Mouse (Mus musculus) heart, embryonic 13.5 days (tissue): ENCODE measurements at regions not wholly inside any gene's neighbourhood (a gene's known extent, or its start where the extent isn't known, plus 50 kb on each side); places are given as distances from the start of the nearest gene placed in this dataset.

ENCODE experiments used
- ATAC-seq: fragments of 200-750 bp; cut with Nextera tagmentation; 2 replicates; pipeline ENCODE4 v1.8.0; 2017; ENCODE audit warnings: moderate TSS enrichment; ENCODE audit not compliant: insufficient number of reproducible peaks, low FRiP score, low TSS enrichment; ENCODE audit errors: extremely low read depth
- H3K27ac ChIP-seq: fragments of 300-500 bp; sonication (generic); replicated peaks from 2 replicates; pipeline ENCODE4 v1.5.1; 2015; ENCODE audit warnings: moderate library complexity, mild to moderate bottlenecking, inconsistent platforms
- H3K27me3 ChIP-seq: fragments of 300-500 bp; sonication (generic); replicated peaks from 2 replicates; pipeline ENCODE4 v1.6.1; 2015; ENCODE audit warnings: mild to moderate bottlenecking, inconsistent platforms
- H3K36me3 ChIP-seq: fragments of 300-500 bp; sonication (generic); 2 replicates; pipeline ENCODE4 v1.6.1; 2015; ENCODE audit warnings: mild to moderate bottlenecking, inconsistent platforms
- H3K4me1 ChIP-seq: fragments of 300-500 bp; sonication (generic); 2 replicates; pipeline ENCODE4 v1.6.1; 2015; ENCODE audit warnings: inconsistent platforms
- H3K4me2 ChIP-seq: fragments of 300-500 bp; sonication (generic); 2 replicates; pipeline ENCODE4 v1.6.1; 2015; ENCODE audit warnings: inconsistent platforms, mild to moderate bottlenecking, moderate library complexity
- H3K4me3 ChIP-seq: fragments of 300-500 bp; sonication (generic); 2 replicates; pipeline ENCODE4 v1.5.1; 2015; ENCODE audit warnings: moderate library complexity, mild to moderate bottlenecking, inconsistent platforms
- H3K9ac ChIP-seq: fragments of 300-500 bp; sonication (generic); 2 replicates; pipeline ENCODE4 v1.6.1; 2015; ENCODE audit warnings: inconsistent platforms, mild to moderate bottlenecking, moderate library complexity
- H3K9me3 ChIP-seq: fragments of 300-500 bp; sonication (generic); 2 replicates; pipeline ENCODE4 v1.6.1; 2016; ENCODE audit warnings: inconsistent platforms
- WGBS: fragments of 180-500 bp; shearing (Covaris S2); methylation state at CpG from one replicate; pipeline ENCODE4 v1.1.7; 2015; ENCODE audit warnings: mixed read lengths; 5-methylcytosine and 5-hydroxymethylcytosine counted together

DNA sequence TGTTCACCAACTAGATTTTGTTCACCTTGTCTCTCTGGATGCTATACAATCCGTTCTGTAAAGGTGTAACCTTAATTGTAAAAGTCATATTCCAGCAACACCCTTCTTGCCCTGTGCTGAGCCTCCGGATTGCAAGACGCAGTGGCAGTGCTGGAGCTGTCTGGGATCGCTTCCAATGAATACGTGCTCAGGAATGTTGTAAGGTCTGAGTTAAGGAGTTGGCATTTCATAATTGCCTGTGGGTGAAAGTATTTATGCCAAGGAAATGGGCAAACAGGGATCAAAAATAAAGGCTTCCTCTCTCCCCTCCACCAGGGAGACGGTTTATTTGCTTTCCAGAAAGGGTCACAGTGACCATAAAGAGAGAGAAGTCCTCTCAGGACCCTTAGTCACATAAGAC, 93.3 kb downstream of the Apob start:
- Histone ChIP-seq H3K4me2 (no peak overlapping the region), H3K9ac (no peak overlapping the region), H3K9me3 (peaks cover 3% of the 10 kb centered on the region; the same call in 1 of the 2 replicates), H3K4me1 (no peaks in the 10 kb centered on the region), H3K36me3 (no peaks in the 10 kb centered on the region), H3K27ac (no peak overlapping the region), H3K4me3 (no peak overlapping the region), H3K27me3 (no peaks in the 10 kb centered on the region)
- no peak for ATAC-seq
- 59% methylated on average over 6 of the region's 6 CpGs for WGBS

DNA sequence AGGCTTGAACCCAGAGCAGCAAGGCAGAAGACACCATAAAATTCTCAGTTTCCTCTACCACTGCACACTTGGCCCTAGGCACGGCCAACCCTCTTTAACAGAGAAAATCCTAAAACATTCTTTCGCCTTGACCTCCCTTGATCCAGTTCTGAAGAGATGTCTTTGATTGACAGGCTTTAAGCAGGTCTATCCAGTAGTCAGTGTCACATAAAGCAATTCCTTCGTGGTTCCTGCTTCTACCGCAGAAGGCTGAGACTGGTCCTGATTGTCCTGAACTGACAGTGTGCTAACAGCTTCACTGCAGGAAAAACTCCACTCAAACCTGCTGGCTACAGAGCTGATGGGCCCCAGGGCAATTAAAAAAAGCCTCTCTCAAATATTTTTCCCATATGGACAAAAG, 93.8 kb downstream of the Apob start:
- Histone ChIP-seq H3K27ac (no peak overlapping the region), H3K9me3 (no peaks in the 10 kb centered on the region; the same call in 1 of the 2 replicates), H3K27me3 (no peaks in the 10 kb centered on the region), H3K36me3 (no peaks in the 10 kb centered on the region), H3K4me1 (no peaks in the 10 kb centered on the region), H3K4me2 (no peak overlapping the region), H3K4me3 (no peak overlapping the region), H3K9ac (no peak overlapping the region)
- no peak for ATAC-seq
- WGBS, result 71% methylated on average over 4 of the region's 4 CpGs

DNA sequence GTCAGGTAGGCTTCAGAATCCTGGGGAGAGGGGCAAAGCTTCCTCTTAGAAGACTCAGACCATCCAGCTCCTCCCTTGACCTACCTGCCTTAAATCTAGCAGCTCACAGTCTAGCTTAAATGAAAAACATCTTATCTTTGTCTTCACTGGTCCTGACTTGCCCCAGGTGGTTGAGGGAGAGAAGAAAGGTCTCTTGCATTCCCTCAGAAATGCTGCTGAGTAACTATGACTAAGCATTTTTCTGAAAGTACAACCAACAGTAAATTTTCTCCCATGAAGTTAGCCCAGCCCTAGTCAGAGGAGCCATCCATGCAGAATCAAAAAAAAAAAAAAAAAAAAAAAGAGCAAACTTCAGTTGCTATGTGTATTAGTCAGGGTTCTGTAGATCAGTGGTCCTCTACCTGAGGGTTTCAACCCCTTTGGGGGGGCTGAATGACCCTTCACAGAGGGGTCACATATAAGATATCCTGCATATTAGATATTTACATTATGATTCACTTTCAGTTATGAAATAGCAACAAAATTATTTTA, 98.6 kb downstream of the Apob start:
- Histone ChIP-seq H3K27me3 (0 out of 2 replicates have a peak, but pooled peaks cover 2% of the 10 kb centered on the region), H3K4me2 (no peak overlapping the region), H3K36me3 (no peaks in the 10 kb centered on the region), H3K9ac (no peak overlapping the region), H3K9me3 (no peaks in the 10 kb centered on the region), H3K4me1 (peaks cover 5% of the 10 kb centered on the region), H3K27ac (no peak overlapping the region), H3K4me3 (no peak overlapping the region)
- ATAC-seq, result no peak

DNA sequence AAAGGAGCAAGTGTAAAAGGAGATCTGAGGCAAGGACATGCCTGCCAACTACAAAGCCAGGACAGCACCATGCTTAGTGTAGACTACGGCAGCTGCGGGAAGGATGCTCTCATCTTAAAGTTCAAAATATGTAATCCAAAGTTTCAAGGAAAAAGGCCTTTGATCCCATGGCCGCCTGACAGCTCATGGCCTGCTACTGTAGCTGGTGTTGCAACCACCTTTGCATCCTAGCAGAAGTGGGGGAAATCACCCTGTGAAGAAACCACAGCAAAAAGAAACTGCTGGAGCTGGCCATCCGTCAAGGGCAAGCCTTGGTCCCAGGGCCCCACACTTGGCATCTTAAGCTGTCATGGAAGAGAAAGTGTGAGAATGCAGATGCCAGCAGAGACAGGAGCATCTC, 99.9 kb downstream of the Apob start:
- H3K27ac ChIP-seq, result no peak overlapping the region
- H3K4me2 ChIP-seq, result no peak overlapping the region
- H3K27me3 ChIP-seq, result 0 out of 2 replicates have a peak, but pooled peaks cover 2% of the 10 kb centered on the region
- WGBS, result 73% methylated on average over 4 of the region's 4 CpGs
- no peak overlapping the region for H3K9ac ChIP-seq
- H3K36me3 ChIP-seq, result no peaks in the 10 kb centered on the region
- H3K4me1 ChIP-seq, result peaks cover 5% of the 10 kb centered on the region
- no peak for ATAC-seq
- no peaks in the 10 kb centered on the region for H3K9me3 ChIP-seq
- H3K4me3 ChIP-seq, result no peak overlapping the region

DNA sequence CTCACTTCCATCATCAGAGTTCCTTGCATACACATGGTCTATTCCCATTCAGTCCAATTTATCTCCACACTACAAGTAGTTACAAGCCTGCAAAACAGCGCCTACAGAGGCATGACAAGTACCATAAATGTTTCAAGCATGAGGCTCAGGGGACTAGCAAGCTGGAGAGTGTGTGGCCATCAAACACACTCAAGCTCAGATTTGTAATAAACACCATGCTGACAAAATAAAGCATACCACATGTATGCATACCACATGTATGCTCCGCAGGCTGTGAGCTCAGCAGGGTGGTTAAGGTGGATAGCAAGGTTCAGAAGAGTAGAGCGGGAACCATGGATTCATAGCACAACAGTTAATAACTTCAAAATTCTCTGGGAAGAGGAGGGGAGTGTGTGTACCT, 100.6 kb downstream of the Apob start:
- Histone ChIP-seq H3K4me3 (no peak overlapping the region), H3K9ac (no peak overlapping the region), H3K4me2 (no peak overlapping the region), H3K9me3 (no peaks in the 10 kb centered on the region), H3K4me1 (peaks cover 5% of the 10 kb centered on the region), H3K27ac (no peak overlapping the region), H3K27me3 (0 out of 2 replicates have a peak, but pooled peaks cover 2% of the 10 kb centered on the region), H3K36me3 (no peaks in the 10 kb centered on the region)
- WGBS, result 79% methylated on average over 3 of the region's 3 CpGs
- no peak for ATAC-seq

DNA sequence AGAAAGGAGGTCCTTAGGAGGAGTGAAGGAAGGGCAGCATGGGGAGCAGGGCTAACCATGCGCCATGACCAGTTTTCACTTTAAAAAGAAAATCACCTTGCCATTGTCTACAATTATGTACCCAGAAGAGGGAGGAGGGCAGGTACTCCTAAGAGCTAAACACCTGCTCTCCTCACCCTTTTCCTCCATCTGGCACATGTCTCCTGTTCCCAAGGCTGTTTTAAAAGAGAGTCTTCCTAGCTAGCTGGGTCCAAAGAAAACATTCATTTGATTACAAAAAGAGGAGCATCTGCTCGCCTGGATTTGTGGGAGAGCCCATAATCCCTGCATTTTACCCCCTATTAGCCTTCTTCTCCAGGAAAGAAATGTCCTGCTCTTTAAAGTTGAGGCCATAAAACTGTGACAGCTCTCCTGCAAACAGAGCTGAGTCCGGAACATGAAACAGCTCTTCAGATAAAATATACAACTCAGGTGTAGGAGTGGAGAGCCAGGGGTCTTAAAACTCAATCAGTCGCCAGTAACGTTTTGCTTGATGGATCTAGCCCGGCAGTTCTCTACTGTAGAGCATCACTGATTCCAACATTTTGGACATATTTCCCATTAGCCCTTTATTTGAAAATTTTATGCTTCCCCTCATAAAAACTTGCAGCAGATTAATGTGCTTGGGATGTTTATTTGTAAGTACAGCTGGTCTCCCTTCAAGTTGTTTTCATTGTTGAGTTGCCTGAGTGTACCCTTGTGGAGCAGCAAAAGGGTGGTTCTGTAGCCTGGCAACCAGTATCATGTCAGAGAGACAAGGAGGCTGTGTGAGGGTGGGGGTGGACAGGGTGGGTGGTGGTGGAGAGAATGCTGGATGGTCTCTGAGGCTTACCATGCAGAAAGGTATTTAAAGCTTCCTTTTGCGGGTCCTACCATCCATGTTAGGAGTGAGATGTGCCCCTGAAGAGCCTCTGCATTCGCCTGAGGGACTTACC, 105.5 kb downstream of the Apob start:
- no peak for ATAC-seq
- 0 out of 2 replicates have a peak, but pooled peaks cover 2% of the 10 kb centered on the region for H3K27me3 ChIP-seq
- no peak overlapping the region for H3K4me2 ChIP-seq
- no peaks in the 10 kb centered on the region for H3K36me3 ChIP-seq
- no peaks in the 10 kb centered on the region for H3K4me1 ChIP-seq
- no peaks in the 10 kb centered on the region for H3K9me3 ChIP-seq
- no peak overlapping the region for H3K4me3 ChIP-seq
- H3K27ac ChIP-seq, result no peak overlapping the region
- WGBS, result 66% methylated on average over 8 of the region's 8 CpGs
- H3K9ac ChIP-seq, result no peak overlapping the region

DNA sequence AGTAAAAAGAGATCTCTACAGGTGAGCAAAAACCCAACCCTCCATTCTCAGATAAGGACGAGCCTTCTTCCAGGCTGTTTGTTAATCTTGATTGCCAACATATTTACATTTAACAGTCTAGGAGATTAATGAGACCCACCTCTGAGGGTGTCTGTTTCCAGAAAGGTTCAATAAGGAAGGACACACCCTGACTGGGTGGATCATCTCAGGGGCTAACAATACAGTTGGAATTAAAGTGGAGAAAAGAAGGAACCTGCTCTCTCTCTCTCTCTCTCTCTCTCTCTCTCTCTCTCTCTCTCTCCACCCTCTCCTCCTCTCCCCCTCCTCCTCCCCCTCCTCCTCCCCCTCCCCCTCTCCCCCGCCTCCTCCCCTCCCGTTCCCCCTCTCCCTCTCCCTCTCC, 110.5 kb downstream of the Apob start:
- no peaks in the 10 kb centered on the region for H3K27me3 ChIP-seq
- no peaks in the 10 kb centered on the region for H3K9me3 ChIP-seq
- no peak overlapping the region for H3K27ac ChIP-seq
- no peaks in the 10 kb centered on the region for H3K36me3 ChIP-seq
- H3K4me1 ChIP-seq, result peaks cover 4% of the 10 kb centered on the region; the same call in 1 of the 2 replicates
- H3K4me2 ChIP-seq, result no peak overlapping the region
- no peak overlapping the region for H3K4me3 ChIP-seq
- no peak overlapping the region for H3K9ac ChIP-seq
- no peak for ATAC-seq
- whole genome bisulfite sequencing, result 33% methylated on average over 1 of the region's 3 CpGs

DNA sequence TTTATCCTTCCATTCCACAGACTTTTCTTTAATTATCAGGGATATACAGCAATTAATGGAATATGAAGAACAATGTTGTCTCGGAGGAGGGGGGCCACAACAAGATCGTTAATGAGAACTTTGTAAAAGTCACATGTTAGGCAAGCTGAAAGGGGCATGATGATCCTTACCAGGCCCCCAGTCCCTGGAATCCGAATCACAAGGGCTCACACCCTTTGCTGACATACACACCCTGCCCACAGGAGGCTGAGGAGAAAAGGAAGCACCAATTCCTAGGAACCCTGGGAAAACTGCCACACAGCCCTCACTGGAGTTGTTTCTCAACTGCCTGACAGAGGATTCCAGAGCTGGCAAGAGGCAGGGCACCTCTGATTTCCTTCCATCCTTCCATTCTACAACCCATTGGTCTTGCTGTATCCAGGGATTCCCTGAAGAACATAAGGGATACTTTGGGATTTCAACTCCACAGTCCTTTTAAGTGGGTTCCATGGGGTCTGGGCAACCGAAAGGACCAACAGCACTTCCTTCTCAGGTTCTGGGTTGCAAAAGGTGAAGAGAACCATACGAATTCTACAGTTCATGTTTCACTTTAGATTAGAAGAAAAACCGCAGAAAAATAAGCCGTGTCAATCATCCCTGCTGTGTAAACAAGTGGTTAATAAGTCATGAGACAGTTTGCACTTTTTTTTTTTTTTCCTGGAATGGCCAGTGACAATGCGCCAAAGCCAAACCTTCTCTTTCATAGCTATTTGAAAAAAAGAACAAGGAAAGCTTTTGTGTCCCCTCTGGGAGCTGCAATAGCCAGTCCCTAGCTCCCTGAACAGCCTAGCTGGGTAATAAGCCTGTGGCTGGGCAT, 112.2 kb downstream of the Apob start:
- H3K4me1 ChIP-seq, result peaks cover 4% of the 10 kb centered on the region; the same call in 1 of the 2 replicates
- no peak overlapping the region for H3K27ac ChIP-seq
- no peaks in the 10 kb centered on the region for H3K9me3 ChIP-seq
- no peak for ATAC-seq
- no peak overlapping the region for H3K4me2 ChIP-seq
- no peak overlapping the region for H3K4me3 ChIP-seq
- no peaks in the 10 kb centered on the region for H3K27me3 ChIP-seq
- no peak overlapping the region for H3K9ac ChIP-seq
- no peaks in the 10 kb centered on the region for H3K36me3 ChIP-seq
- WGBS, result 66% methylated on average over 8 of the region's 8 CpGs

DNA sequence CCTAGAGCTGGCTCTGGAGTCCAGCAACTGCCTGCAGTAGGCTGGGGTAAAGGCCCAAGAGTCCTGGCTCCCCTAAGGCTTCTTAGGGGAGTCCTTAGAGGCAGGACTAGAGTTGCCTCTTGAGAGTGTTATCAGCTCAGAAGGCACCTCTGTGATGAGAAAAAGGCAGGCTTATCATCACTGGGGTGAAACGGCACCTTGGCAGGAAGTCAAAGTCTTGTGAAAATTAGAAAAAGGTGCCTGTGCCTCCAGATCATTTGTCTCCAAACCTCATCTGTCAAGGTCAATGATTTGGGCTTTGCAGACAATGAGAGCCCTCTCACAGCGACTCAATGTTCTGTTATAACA, 112.8 kb downstream of the Apob start:
- H3K4me3 ChIP-seq, result no peak overlapping the region
- no peak overlapping the region for H3K27ac ChIP-seq
- H3K4me1 ChIP-seq, result peaks cover 4% of the 10 kb centered on the region; the same call in 1 of the 2 replicates
- H3K4me2 ChIP-seq, result no peak overlapping the region
- no peak overlapping the region for H3K9ac ChIP-seq
- H3K27me3 ChIP-seq, result no peaks in the 10 kb centered on the region
- H3K36me3 ChIP-seq, result no peaks in the 10 kb centered on the region
- WGBS, result 34% methylated on average over 2 of the region's 2 CpGs
- no peak for ATAC-seq
- H3K9me3 ChIP-seq, result no peaks in the 10 kb centered on the region

DNA sequence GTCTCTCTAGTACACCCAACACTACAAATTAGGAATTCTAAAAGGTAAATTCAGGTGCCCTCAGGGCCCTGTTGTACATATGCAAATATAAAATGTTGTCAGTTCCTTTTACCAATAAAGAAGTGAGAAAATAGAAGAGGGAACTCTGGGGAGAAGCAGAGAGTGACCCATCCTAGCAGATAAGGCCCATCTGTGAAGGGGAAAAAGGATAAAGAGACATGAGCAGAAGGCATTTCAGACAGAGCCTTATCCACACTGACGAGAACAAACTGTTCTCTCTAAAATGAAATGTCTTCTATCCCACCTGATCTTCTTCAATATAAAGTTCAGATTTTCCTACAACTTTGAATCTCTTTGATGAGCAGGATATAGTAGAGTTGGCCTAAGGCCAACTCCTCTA, 114.5 kb upstream of the Ldah start:
- Histone ChIP-seq H3K27ac (no peak overlapping the region), H3K4me2 (no peak overlapping the region), H3K27me3 (no peaks in the 10 kb centered on the region), H3K4me3 (no peak overlapping the region), H3K36me3 (no peaks in the 10 kb centered on the region), H3K9ac (no peak overlapping the region), H3K9me3 (no peaks in the 10 kb centered on the region), H3K4me1 (peaks cover 4% of the 10 kb centered on the region; the same call in 1 of the 2 replicates)
- ATAC-seq, result no peak
- WGBS, result 80% methylated on average over 1 of the region's 1 CpGs

DNA sequence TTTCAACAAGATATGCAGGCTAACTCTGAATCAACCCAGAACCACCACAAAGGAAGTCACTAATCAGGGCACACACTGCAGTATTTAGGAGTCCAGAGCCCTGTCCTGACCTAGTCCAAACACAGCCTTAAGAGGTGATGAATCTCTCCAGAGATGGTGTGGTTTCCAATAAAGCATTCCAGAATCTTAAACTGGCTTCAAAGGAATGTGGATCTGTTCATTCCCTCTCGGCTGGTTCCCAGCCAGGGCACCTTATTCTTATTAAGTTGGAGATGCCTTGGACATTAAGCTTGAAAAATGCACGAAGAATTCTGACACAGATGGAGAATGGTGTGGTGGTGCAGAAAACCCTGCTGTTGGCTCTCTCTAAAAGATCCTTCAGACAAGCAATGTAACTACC, 112.0 kb upstream of the Ldah start:
- no peak overlapping the region for H3K27ac ChIP-seq
- H3K4me3 ChIP-seq, result no peak overlapping the region
- H3K27me3 ChIP-seq, result no peaks in the 10 kb centered on the region
- no peaks in the 10 kb centered on the region for H3K36me3 ChIP-seq
- H3K9ac ChIP-seq, result no peak overlapping the region
- no peak overlapping the region for H3K4me2 ChIP-seq
- WGBS, result 40% methylated on average over 2 of the region's 2 CpGs
- peaks cover 8% of the 10 kb centered on the region for H3K4me1 ChIP-seq
- no peak for ATAC-seq
- H3K9me3 ChIP-seq, result no peaks in the 10 kb centered on the region
